Mouse (Mus musculus): ENCODE data around the gene Cabp4.
"Not testable (repeated sequence)": the region's sequence is repeated elsewhere in the genome, so short reads cannot be mapped to it uniquely, and the experiment has no call there.

Gene Cabp4

GRCm38 (mm10) chr19:4125268-4125667, 18.6 kb downstream of the Cabp4 start:
- DNase-seq (ENCODE audit: low spot score in 2 of 2), result not testable (repeated sequence)

- DNase-seq (ENCODE audit: low spot score in 2 of 2), result no peak
These were observed 19.4 kb downstream of the Cabp4 start for GRCm38 (mm10) chr19:4124432-4124831.

GRCm38 (mm10) chr19:4122411-4123370, 21.1 kb downstream of the Cabp4 start:
- DNase-seq (ENCODE audit: low spot score in 2 of 2), result no peak

GRCm38 (mm10) chr19:4121896-4122295, 21.9 kb downstream of the Cabp4 start:
- not testable (repeated sequence) for DNase-seq (ENCODE audit: low spot score in 2 of 2)

- peak; percentile 98 for DNase-seq (ENCODE audit: low spot score in 2 of 2)
These were observed 22.6 kb downstream of the Cabp4 start for GRCm38 (mm10) chr19:4121097-4121805.

GRCm38 (mm10) chr19:4120496-4120895, 23.3 kb downstream of the Cabp4 start:
- peak in 1 of 2 experiments; percentile 16 for DNase-seq (ENCODE audit: low spot score in 2 of 2)

- DNase-seq (ENCODE audit: low spot score in 2 of 2), result peak; percentile 69 to 81
These were observed 23.9 kb downstream of the Cabp4 start for GRCm38 (mm10) chr19:4119716-4120487.

GRCm38 (mm10) chr19:4118350-4118749, 25.5 kb downstream of the Cabp4 start:
- DNase-seq (ENCODE audit: low spot score in 2 of 2), result no peak

GRCm38 (mm10) chr19:4117006-4117405, 26.8 kb downstream of the Cabp4 start:
- no peak for DNase-seq (ENCODE audit: low spot score in 2 of 2)

GRCm38 (mm10) chr19:4115816-4116215, 28.0 kb downstream of the Cabp4 start:
- DNase-seq (ENCODE audit: low spot score in 2 of 2), result no peak

GRCm38 (mm10) chr19:4115144-4115543, 28.7 kb downstream of the Cabp4 start:
- DNase-seq (ENCODE audit: low spot score in 2 of 2), result no peak

GRCm38 (mm10) chr19:4114551-4114950, 29.3 kb downstream of the Cabp4 start:
- DNase-seq (ENCODE audit: low spot score in 2 of 2), result no peak

GRCm38 (mm10) chr19:4113806-4114230, 30.0 kb downstream of the Cabp4 start:
- DNase-seq (ENCODE audit: low spot score in 2 of 2), result peak; percentile 68 to 77

- DNase-seq (ENCODE audit: low spot score in 2 of 2), result no peak
These were observed 30.5 kb downstream of the Cabp4 start for GRCm38 (mm10) chr19:4113186-4113805.

GRCm38 (mm10) chr19:4112063-4112960, 31.5 kb downstream of the Cabp4 start:
- DNase-seq (ENCODE audit: low spot score in 2 of 2), result no peak

GRCm38 (mm10) chr19:4108535-4108934, 35.3 kb downstream of the Cabp4 start:
- no peak for DNase-seq (ENCODE audit: low spot score in 2 of 2)

- DNase-seq (ENCODE audit: low spot score in 2 of 2), result no peak
These were observed 37.2 kb downstream of the Cabp4 start for GRCm38 (mm10) chr19:4106654-4107053.

- DNase-seq (ENCODE audit: low spot score in 2 of 2), result no peak
These were observed 39.1 kb downstream of the Cabp4 start for GRCm38 (mm10) chr19:4104675-4105194.

GRCm38 (mm10) chr19:4103792-4104191, 40.0 kb downstream of the Cabp4 start:
- DNase-seq (ENCODE audit: low spot score in 2 of 2), result no peak

GRCm38 (mm10) chr19:4103294-4103693, 40.5 kb downstream of the Cabp4 start:
- no peak for DNase-seq (ENCODE audit: low spot score in 2 of 2)

All from natural killer cell, adult 2 months (primary cell).